Mouse (Mus musculus) right cerebral cortex, adult 2 months (tissue): Measurements from ENCODE around the gene Tmc1.

ENCODE experiments used
- DNase-seq, 2 experiments: peaks; one replicate each; pipeline ENCODE4 v3.0.0; 2021 to 2022; ENCODE audit warnings: low spot score in 2 of 2

Gene Tmc1

GRCm38 (mm10) chr19:20797558-20798101, 156.4 kb downstream of the Tmc1 start:
- peak; percentile 21 to 32 for DNase-seq

DNA sequence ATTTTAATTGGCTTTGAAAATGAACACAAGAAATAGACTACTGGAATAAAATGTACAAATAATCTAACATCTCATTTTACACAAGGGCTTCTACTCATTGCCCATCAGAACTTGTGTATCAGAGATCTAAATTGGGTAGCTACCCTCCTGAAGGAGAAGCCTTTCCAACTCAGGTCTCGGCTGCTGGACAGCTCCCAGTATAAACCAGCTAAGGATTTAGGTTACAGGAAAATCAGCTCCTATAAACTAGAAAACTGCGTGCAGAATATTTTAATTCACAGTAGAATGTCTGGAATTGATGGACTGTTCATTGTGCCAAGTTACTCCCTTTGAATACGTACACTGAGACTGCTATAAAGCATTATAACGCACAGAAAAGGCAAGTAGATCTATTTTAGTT, 158.0 kb downstream of the Tmc1 start:
- no peak for DNase-seq

DNA sequence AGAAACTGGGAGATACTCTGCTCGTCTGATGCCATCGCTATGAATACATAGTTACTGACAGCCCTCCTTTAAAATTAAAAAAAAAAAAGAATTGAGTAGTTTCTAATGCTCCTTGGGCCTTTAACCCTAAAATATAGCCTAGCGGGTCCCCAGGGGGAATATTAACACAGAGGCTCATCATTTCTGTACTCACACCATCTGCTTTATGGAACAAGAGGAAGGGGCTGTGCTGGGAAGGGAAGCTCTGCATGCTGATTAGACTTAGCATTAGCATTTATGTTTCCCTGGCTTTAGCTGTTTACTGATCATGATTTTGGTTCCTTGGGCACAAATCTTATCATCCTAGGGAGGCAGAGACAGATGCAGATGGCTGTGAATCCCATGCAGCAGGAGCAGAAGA, 159.0 kb downstream of the Tmc1 start:
- no peak for DNase-seq

GRCm38 (mm10) chr19:20792811-20793210, 161.2 kb downstream of the Tmc1 start:
- peak; percentile 33 to 65 for DNase-seq

DNA sequence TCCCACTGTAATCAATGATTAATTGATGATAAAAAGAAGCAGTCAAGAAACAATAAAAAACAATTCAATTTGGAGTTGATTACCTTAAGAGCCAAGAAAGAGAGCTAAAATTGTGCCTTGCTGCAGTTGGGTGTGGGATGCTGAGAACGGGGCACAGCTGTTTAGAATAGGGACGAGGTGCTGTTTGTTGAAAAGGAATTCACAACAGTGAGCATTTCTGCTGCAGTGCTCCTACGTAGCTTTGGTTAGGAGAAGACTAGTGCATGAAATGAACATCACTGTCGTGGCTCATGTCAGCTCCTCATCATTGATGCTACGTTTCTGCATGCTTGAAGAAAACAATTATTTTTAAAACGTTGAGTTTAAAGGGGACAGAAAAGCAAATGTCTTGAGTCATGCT, 166.7 kb downstream of the Tmc1 start:
- peak in 1 of 2 experiments; percentile 15 for DNase-seq

GRCm38 (mm10) chr19:20775681-20776080, 178.3 kb downstream of the Tmc1 start:
- no peak for DNase-seq

GRCm38 (mm10) chr19:20773941-20774340, 180.1 kb downstream of the Tmc1 start:
- DNase-seq: no peak

GRCm38 (mm10) chr19:20764214-20764613, 189.8 kb downstream of the Tmc1 start:
- peak; percentile 39 to 44 for DNase-seq

- no peak for DNase-seq
Observed at GRCm38 (mm10) chr19:20761675-20762426, 192.2 kb downstream of the Tmc1 start.

- DNase-seq: no peak
Observed at GRCm38 (mm10) chr19:20761119-20761518, 192.9 kb downstream of the Tmc1 start.

- no peak for DNase-seq
Observed at GRCm38 (mm10) chr19:20744630-20745029, 209.4 kb downstream of the Tmc1 start.
